Mouse (Mus musculus) ES-E14 (cell line): ENCODE results near the gene Cd79b.

Source experiments
- CHD2 ChIP-seq: IDR thresholded peaks from 2 replicates; pipeline ENCODE4 v1.6.1; 2014; ENCODE audit warnings: mild to moderate bottlenecking, low read depth, low read length, inconsistent platforms
- HCFC1 ChIP-seq: IDR thresholded peaks from 2 replicates; pipeline ENCODE4 v1.6.1; 2012; ENCODE audit warnings: low read length, inconsistent platforms, borderline replicate concordance; ENCODE audit not compliant: insufficient read depth
- MAFK ChIP-seq: IDR thresholded peaks from 2 replicates; pipeline ENCODE4 v1.6.1; 2014; ENCODE audit warnings: mild to moderate bottlenecking, low read depth, low read length, inconsistent platforms; ENCODE audit not compliant: insufficient read depth
- ZNF384 ChIP-seq: IDR thresholded peaks from 2 replicates; pipeline ENCODE4 v1.6.1; 2012; ENCODE audit warnings: low read depth, low read length, inconsistent platforms

DNA sequence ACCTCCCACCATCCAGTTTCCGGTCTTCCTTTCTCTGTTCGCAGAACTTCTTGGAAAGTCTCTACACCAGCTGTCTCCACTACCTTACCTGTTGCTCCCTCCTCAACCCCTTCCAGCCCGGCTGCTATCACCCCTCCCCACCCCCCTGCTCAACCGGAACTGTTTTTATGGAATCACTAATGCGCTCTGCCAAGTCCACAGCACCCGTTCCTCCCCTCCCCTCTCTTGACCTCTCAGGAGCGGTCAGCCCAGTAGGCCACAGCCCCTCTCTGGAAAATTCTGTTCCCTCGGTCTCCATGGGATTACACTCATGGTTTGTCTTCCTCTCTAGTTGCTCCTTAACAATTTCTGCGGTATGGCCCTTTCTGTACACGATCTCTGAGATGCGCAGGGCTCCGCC, 38.6 kb upstream of the Cd79b start, which contains the start of gene Scn4a:
- no peak for TF ChIP-seq CHD2
- no peak for TF ChIP-seq ZNF384
- no peak for TF ChIP-seq HCFC1
- no peak for TF ChIP-seq MAFK
